Mouse (Mus musculus): ENCODE measurements around the gene Mapkap1.

Gene Mapkap1

DNA sequence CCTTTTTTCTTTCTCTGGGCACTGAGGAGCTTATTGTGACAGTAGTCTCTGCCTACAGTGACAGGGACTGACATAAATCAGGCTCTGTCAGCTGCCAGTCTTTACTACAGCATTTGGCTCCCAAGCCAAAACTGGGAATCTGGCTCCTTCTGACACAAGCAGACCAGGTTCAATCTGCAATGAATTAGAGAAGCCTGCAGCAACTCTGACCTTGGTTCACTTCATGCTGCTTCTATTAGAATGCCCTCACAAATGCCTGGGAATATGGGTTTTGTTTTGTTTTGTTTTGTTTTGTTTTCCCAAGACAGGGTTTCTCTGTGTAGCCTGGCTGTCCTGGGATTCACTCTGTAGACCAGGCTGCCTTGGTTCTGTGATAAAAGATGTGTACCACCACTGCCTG, 126.7 kb downstream of the Mapkap1 start:
- DNase-seq, result no peak

GRCm38 (mm10) chr2:34534996-34535395, 128.4 kb downstream of the Mapkap1 start:
- DNase-seq, result no peak

- DNase-seq, result no peak
Observed at GRCm38 (mm10) chr2:34537356-34537755, 130.8 kb downstream of the Mapkap1 start.

- no peak for DNase-seq
Observed at GRCm38 (mm10) chr2:34543581-34543980, 137.0 kb downstream of the Mapkap1 start.

- DNase-seq, result no peak
Observed at GRCm38 (mm10) chr2:34544021-34544420, 137.4 kb downstream of the Mapkap1 start.

DNA sequence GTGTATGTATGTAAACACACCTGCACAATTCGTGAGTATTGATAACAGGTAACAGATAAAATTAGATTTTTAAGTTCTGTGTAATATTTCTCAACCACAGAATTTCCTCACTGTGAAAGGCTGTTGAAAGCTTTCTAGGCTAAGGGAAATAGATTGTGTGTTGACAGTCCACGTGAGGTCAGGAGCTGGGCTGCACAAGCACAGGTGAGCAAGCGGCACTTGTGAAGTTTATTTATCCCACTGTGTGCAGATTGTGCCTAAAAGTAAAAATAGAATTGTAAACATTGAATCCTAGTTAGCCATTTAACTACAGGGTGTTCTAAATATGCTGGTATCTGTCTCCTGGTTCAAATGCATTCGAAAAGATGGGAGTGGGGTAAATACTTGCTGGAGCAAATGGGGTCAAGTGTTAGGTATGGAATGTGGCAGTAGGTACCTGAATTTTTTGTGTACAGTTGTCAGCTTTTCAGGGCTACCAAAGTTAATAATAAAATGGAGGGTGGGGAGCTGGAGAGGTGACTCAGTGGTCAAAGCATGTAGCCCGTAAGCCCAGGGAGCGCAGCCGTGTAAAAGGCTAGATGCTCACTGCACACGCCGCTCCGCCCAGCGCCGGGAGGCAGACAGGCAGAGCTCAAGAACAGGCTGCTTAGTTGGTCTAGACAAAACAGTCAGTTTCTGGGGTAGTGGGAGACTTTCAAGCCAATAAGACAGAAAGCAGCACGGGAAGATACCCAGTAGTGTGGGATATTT, 138.2 kb downstream of the Mapkap1 start:
- DNase-seq, result no peak

GRCm38 (mm10) chr2:34546176-34546677, 139.7 kb downstream of the Mapkap1 start:
- no peak for DNase-seq

DNA sequence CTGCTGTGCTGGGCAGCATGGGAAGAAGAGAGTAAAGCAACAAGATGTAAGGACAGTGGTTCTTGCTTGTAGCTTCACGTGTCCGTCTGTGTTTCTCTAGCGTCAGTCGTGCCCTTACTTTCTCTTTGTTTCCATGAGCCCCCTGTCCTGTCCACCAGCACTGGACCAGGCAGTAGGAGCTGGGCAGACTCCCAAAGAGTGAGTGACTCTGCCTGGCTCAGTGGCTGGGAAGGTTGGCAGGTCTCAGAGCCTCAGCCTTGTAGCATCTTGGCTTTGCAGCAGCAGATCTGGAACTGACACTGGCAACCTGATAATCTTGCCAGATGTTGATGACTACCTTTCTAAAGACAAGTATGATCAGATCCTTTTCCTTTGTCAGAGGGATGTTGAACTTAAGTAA, 140.9 kb downstream of the Mapkap1 start:
- DNase-seq, result no peak

DNA sequence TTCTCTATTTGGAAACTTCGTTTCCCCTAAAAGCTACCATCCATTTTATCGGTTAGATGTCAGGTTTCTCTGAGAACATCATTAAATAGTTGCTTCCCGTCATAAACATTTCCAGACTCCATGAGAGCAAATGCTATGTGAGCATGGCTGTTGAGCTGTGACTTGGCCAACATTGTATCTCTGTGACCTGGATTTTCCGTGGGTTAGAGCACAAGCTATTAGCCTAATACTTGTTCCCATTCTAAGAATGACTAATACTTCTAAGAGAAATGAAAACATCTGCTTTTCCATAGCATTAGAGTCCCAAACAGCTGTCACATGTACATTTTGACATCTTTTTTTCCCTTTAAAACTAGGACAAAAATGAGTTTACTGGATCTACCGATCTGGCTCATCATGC, 142.4 kb downstream of the Mapkap1 start:
- no peak for DNase-seq

DNA sequence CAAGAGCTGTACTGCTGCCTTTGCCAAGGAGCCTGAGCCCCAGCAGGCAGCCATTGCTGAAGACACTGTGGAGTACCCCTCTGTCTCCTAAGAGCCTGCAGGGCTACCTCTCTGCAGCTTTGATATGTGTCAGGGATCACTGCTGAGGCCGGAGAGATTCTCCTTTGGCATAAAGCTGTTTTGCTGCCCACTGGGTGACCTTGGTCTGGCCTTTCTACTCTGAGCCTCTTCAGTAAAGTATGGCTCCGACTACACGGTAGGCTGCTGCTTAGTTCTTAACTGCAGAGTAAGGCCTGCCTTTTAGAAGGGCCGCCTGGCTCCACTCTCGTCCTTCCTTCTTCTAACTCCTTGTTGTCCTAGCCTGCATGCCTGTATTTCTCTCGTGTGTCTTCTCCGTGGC, 142.9 kb downstream of the Mapkap1 start:
- no peak for DNase-seq

DNA sequence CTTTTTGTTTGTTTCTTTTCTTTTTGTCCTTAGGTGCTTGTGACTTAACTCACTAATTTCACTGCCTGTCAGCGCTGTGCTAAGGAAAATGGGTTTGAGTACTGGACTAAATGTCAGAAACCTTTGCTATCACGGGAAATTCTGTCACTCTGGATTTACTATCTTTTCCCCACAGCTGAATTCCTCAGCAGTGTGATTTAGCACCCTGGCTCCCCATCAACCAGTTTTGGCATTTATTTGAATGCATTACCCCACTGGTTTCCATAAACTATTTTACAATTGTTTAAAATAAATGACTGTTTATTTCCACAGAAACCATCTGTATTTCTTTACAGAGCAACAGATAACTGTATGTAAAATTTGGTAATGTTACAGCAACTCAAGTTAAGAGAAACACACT, 146.2 kb downstream of the Mapkap1 start:
- DNase-seq, result no peak

DNA sequence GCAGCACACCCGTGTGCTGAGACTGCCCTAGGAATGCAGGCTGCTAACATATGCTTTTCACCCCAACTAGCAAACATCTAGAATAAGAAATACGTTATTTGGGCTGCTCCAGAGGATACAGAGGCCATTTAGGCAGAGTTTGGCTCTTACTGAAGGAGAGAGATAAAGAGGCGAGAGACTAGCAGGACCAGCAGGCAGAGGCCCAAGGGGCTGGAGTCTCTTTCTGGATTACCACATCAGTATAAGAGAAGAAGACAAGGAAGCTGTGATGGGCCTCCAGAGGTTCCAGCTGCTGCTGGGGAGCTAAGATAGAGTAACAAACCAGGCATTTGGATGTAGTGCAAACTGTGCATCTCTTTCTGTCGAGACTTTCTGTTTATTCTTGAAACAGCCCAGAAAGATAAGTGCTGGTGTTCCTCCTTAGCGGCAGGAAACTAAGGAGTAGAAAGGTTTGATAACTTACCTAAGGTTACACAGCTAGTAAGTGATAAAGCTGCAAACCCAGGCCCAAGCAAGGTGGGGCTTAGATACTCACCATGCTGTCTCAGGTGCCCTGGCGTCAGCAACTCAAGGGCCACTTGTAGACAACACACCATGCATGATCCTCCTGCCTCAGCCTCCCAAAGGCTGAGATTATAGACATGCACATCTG, 147.1 kb downstream of the Mapkap1 start:
- no peak for DNase-seq

DNA sequence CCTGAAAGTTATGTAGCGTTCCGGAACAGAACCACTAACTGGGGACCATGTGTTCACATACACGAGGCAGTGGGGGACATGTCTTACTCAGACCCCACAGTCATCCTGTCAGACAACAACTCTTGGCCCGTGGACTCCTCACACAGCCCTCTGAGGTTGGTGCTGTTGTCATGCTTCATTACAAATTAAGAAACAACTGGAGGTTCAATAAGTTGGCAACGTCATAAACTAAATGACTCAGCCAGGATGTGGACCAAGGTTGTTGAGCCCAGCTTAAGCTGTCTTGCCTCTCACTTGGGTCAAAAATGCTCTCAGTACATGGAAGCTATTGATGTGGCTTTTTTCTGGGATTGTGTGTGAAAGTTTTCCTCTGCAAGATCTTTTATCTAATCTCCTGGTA, 153.6 kb downstream of the Mapkap1 start:
- DNase-seq, result no peak

DNA sequence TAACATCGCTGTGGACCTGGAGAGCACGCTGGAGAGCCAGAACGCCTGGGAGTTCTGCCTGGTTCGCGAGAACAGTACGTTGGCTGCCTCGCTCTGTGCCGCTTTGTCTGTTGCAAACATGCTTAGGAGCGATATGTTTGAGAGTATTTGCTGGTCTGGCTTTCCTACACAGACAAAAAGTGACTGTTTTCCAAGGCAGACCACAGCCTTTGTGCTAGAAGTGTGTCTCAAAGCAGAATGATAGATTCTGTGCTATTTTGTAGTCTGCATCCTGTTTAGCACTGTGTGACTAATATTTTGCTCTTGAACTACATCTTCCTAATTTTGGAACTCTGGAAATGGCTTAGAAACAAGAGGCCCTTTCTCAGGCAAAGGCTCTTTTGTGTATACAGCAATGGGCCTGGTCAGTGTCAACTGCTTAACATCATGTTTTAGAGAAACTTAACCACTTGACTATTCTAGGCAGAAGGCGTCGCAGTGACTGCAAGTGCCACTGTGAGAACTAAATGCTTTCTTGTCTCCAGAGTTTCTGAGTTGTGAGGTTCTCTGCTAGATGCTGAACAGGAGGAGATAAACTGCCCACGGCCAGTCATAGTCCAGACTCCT, 156.6 kb downstream of the Mapkap1 start:
- no peak for DNase-seq

GRCm38 (mm10) chr2:34563865-34564264, 157.3 kb downstream of the Mapkap1 start:
- DNase-seq, result no peak

DNA sequence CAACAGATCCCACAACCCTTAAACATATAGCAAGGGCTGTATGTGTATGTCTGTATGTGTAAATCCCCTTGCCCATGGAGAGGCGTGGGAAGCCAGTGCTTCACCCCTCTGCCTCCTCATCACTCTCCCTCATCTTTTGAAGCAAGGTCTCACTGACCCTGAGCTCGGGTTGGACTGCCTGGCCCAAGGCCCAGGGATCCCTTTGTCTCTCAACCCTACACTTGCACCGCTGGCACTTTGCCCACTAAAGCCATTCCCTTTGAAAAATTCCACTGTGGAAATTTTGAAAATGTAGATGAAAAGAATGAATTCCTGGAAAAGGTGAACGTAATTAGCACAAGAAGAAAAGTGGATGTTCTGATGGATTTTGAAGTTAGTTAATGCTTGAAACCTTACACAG, 159.6 kb downstream of the Mapkap1 start:
- no peak for DNase-seq

GRCm38 (mm10) chr2:34566601-34567000, 160.0 kb downstream of the Mapkap1 start:
- no peak for DNase-seq

GRCm38 (mm10) chr2:34569131-34569530, 162.6 kb downstream of the Mapkap1 start:
- no peak for DNase-seq

DNA sequence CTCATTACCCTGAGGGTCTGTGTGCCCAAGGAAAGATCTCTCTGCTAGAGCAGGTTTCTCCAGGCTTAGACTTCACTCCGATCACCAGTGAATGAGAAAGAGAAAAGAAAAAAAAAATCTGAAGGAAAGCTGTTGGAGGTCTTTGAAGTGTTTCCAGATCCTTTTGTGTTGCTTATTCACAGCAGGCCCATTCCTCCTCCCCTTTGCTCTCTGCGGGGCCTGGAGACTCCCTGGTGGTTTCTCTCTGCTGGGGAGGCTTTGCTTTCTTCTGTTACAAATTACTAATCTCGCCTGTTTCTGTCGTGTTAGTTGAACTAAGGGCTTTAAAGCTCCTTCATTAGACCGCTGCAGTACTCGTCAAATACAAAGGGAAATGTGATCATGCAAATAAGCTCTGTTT, 163.8 kb downstream of the Mapkap1 start:
- no peak for DNase-seq

- DNase-seq, result no peak
Observed at GRCm38 (mm10) chr2:34571096-34571495, 164.5 kb downstream of the Mapkap1 start.

DNA sequence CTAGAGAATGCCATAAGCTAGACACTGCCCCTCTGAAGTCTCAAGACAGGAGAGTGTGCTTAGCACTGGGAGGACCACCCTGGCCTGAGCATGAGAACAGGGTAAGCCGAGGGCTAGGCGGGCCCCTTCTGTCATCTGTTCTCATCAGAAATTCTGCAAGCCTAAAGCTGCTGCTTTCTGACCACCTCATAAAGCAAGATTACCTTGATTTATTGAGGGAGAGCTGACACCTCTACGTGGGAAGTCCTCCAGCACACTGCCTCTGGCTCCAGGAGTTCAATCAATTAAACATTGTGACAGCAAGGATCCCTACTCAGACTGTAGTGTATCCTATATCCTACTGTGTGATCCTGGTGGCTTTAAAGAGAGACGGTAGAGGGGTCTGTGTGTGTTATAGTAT, 166.5 kb downstream of the Mapkap1 start:
- DNase-seq, result no peak

GRCm38 (mm10) chr2:34588546-34588945, 182.0 kb downstream of the Mapkap1 start:
- DNase-seq, result no peak

DNA sequence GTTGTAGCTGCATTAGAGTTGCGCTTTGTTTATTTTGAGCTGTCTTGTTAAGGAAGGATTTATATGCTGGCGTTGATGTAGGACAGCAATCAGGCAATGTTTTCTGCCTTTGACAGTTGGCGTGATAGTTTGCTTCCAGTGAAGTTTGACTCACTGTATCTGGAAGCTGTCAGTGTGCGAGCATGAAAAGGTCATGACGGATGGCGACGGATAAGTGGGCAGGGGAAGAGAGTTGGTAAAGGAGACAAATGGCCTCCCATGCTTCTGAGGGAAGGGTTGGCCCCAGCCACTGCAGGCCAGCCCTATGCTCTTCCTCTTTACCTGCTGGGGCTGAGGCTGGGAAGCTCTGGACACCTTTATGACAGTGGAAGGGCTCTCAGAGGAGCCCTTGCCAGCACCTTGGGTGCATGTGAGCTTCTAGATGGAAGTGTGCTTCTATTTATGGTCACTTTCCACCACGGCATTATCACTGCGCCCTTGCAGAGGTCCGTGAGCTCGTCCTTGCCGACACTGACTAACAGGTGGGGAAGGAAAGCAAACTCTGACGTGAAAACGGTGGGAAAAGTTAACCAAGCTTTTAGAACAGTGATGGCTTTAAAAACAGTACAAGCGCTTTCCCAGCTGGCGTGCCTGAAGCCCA, 185.3 kb downstream of the Mapkap1 start:
- DNase-seq, result no peak
